Mouse (Mus musculus): ENCODE measurements around the gene Olfr1453.
"Not testable (repeated sequence)": the region's sequence is repeated elsewhere in the genome, so short reads cannot be mapped to it uniquely, and the experiment has no call there.

The Olfr1453 gene

GRCm38 (mm10) chr19:13028227-13028626, at the start of gene Olfr1453:
Gene Olfr1453, minus strand, starts transcription at chr19:13028327.
- no peak for DNase-seq (ENCODE audit: low spot score)

DNA sequence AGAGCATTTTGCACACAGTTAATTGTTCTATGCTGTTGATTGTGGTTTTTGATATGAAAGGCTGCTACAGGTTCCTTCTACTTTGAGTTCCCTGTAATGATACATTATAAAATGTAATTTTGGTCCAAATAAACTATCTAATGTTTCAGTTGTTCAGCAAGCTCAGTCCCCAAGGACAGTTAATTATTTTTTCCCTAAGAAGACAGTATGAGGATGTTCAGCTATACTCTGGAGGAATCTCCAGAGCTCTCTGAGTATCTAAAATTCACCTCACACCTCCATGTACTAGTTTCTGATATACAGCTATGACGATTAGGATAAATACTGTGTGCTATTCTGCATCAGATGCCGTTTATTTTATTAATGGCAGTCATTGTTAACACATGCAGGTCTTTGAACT, 32.2 kb upstream of the Olfr1453 start, which contains the start of gene Olfr1454:
Olfr1454 (plus strand) TSS at position 301 of the 400 bp plus-strand sequence.
- DNase-seq (ENCODE audit: low spot score): no peak

DNA sequence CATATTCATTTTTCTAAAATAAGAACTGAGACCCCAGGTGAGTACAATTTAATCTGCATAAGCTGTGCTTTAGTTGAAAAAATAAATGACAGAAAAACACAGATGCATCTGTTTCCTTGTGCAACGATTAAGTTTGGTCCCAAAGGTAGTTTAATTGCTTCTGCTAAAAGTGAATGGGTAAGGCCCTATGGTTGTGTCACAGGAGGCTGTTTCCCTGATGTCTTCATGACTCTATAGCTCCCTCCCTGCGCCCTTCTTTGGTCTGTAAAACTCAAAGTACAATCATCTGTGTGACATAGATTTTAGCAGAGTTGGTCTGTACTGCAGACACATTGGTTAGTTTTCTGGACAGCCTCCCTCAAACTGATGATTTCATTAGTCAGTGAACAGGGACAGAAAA, 33.4 kb downstream of the Olfr1453 start, which contains the start of gene Olfr1451:
Olfr1451 (plus strand) TSS at position 301 of the 400 bp plus-strand sequence.
- DNase-seq (ENCODE audit: low spot score): no peak

- DNase-seq (ENCODE audit: low spot score): not testable (repeated sequence)
Measured at GRCm38 (mm10) chr19:12992316-12992715, 35.8 kb downstream of the Olfr1453 start.
